Mouse (Mus musculus): Measurements from ENCODE around the gene Jmjd4. TPM values are rescaled to one million over a fixed set of nuclear protein-coding genes. Genes with fewer than 3 reads are reported as not detected.

Gene Jmjd4
- polyA plus RNA-seq (2015; fragmentation: Nextera tagmentation; extraction: Ambion mirVana), result 24.2 and 24.3 TPM in 2 replicates

DNA sequence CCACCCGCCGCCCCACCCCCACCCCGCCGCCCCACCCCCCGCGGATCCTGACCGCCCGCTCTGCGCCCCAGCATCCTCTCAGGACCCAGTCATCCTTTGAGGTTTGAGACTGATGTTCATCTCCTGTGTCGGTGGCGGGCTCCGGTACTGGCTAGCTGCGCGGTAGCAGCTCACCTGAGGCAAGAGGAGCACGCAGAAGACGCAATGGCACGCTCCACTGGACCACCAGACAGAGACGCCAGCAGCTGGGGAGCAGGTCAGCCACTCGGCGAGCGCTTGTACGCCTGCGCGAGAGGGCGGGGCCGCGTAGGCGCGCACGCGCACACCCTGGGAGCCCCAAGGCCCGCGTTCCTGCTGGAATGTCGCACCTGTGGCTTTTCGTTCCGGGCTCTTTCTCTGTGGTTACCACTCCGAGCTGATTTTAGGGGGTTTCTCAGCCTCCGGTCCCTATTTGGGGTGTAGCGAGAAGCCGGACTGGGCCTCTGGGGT lies at the start of gene Jmjd4:
Jmjd4 (plus strand) TSS at position 305 of the 489 bp plus-strand sequence.

DNA sequence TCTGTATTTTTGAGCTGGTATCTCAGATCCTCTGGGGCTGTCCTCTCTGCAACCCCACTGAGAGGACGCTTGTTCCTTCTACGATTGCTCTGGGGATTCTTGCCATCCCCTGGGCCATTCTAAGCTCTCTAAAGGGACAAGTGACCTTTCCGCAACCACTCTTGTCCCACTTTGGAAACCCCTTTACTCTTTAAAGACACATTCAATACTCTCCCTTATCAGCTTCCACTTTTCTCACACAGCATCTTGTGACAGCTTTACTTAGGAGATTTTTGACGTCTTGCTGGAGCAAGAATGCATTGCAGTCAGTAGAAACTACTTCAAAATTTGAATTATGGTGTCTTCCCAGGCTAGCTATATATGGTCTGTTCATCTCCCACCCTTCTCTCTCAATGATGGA lies 1.2 kb downstream of the Jmjd4 start, which contains the start of gene Snap47:
Snap47 (minus strand) TSS at position 101 of the 400 bp plus-strand sequence.

DNA sequence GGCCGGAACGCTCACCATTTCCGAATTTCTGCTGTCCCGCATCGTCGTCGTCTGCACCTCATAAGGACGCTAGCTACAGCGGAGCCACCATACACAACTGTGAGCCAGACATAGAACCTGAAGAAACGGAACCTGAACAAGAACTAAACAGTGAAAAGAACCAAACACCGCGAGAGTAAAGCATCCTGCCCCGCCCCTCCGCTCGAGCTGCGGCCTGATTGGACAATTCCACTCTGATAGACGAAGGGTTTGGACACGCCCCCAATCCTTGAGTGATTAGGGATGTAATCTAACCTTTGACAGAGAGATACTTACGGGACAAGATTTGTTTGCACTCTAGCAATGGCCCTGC lies 22.5 kb downstream of the Jmjd4 start, which contains the start of gene Zfp867:
Zfp867 (minus strand) TSS at position 149 of the 352 bp plus-strand sequence.

Other genes starting within 250 kb of the Jmjd4 start
- gene Mrpl55, start 247.6 kb upstream of the Jmjd4 start, polyA plus RNA-seq (2015; fragmentation: Nextera tagmentation; extraction: Ambion mirVana), result 116 and 117 TPM in 2 replicates
- 26.2 and 28.5 TPM in 2 replicates for gene 2310033P09Rik, start 241.7 kb upstream of the Jmjd4 start, polyA plus RNA-seq (2015; fragmentation: Nextera tagmentation; extraction: Ambion mirVana)
- 573 and 620 TPM in 2 replicates for gene Arf1, start 221.8 kb upstream of the Jmjd4 start, polyA plus RNA-seq (2015; fragmentation: Nextera tagmentation; extraction: Ambion mirVana)
- not detected in 2 replicates for gene Wnt3a, start 159.3 kb upstream of the Jmjd4 start, polyA plus RNA-seq (2015; fragmentation: Nextera tagmentation; extraction: Ambion mirVana)
- 2.4 and 3.3 TPM in 2 replicates for gene Wnt9a, start 143.1 kb upstream of the Jmjd4 start, polyA plus RNA-seq (2015; fragmentation: Nextera tagmentation; extraction: Ambion mirVana)
- gene Prss38, start 74.4 kb upstream of the Jmjd4 start, polyA plus RNA-seq (2015; fragmentation: Nextera tagmentation; extraction: Ambion mirVana), result not detected in 2 replicates
- 539 and 570 TPM in 2 replicates for gene Snap47, start 1.1 kb downstream of the Jmjd4 start, polyA plus RNA-seq (2015; fragmentation: Nextera tagmentation; extraction: Ambion mirVana)
- gene Zfp867, start 22.4 kb downstream of the Jmjd4 start, polyA plus RNA-seq (2015; fragmentation: Nextera tagmentation; extraction: Ambion mirVana), result 7.2 and 8.0 TPM in 2 replicates
- gene Zkscan17, start 76.7 kb downstream of the Jmjd4 start, polyA plus RNA-seq (2015; fragmentation: Nextera tagmentation; extraction: Ambion mirVana), result 12.2 and 12.4 TPM in 2 replicates
- gene Nlrp3, start 91.5 kb downstream of the Jmjd4 start, polyA plus RNA-seq (2015; fragmentation: Nextera tagmentation; extraction: Ambion mirVana), result 0.22 and 0.24 TPM in 2 replicates
- 0.20 TPM in 1 of 2 replicates, not detected in the other for gene Olfr222, start 126.2 kb downstream of the Jmjd4 start, polyA plus RNA-seq (2015; fragmentation: Nextera tagmentation; extraction: Ambion mirVana)
- not detected in 2 replicates for gene Olfr223, start 143.2 kb downstream of the Jmjd4 start, polyA plus RNA-seq (2015; fragmentation: Nextera tagmentation; extraction: Ambion mirVana)
- gene Mprip, start 211.3 kb downstream of the Jmjd4 start, polyA plus RNA-seq (2015; fragmentation: Nextera tagmentation; extraction: Ambion mirVana), result 54.2 and 58.7 TPM in 2 replicates

Measured in neural tube, postnatal 0 days (tissue).